Mouse (Mus musculus) layer of hippocampus, postnatal 14 days (tissue): ENCODE measurements at regions not wholly inside any gene's neighbourhood (a gene's known extent, or its start where the extent isn't known, plus 50 kb on each side); places are given as distances from the start of the nearest gene placed in this dataset.
A peak's percentile ranks its signal among the peaks of the same experiment; 100 is the strongest.

ENCODE experiments used
- DNase-seq, 2 experiments: peaks; one replicate each; pipeline ENCODE4 v3.0.0; 2021 to 2022; ENCODE audit warnings: low spot score in 2 of 2, mixed read lengths in 1 of 2

DNA sequence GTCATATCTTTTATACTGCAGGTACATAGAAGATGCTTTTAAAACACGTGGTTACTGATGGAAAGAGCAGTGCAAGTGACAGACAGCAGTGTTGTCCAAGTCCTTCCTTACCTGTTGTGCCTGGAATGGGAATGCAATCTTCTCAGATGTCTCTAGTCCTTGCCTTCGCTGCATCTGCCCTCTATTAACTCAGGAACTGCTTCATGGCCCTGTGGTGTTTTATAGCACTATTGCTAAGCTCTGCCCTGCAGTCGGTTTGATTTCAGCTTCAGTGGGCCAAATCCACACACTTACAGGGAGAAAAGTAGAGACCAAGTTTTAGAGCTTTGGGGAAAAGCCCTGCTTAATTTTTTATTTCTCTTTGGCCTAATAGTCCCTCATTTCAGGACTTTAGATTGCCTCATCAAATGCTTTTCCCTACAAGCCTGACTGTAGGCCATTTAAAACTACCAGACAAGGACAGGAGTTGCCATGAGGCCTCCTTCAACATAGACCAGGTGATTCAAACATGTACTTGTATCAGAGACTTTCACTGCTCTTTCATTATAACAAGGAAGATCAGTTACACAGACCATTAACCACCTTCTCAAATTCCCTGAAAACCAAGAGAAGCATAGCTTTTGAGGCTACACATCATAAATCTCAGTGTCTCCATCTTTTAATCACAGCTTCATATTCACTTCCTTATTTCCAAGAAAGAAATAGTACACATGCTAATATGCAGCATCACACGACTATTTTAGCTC, 358.7 kb downstream of the Dnajb9 start:
- no peak for DNase-seq

DNA sequence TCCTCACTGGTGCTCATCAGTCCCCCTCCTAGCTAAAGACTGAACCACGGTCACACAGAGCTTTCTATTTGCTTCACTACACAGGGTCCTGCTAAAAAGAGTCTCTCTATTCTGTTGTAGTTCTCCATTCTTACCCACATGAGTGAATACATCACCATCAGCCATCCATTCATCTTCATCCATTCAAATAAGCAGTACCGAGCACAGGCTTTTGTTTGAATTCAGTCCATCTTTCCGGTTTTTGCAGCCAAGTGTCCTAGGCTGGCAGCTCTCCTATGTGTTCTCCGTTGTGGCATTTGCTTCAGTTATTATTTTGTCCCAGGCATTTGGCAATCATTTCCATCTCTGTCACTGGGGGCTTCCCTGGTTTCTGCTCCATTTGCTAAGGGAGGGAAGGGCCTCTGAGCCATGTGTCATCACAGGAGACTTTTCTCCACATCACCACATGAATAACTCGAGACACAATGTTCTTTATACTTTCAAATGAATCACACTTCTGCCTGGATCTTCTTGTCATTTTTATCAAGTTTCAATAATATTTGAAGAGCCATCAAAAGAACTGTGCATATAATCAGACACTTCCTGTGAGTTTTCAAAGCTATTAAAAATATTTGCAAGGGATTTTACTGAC, 366.1 kb downstream of the Dnajb9 start:
- DNase-seq = peak in 1 of 2 experiments; percentile 23

DNA sequence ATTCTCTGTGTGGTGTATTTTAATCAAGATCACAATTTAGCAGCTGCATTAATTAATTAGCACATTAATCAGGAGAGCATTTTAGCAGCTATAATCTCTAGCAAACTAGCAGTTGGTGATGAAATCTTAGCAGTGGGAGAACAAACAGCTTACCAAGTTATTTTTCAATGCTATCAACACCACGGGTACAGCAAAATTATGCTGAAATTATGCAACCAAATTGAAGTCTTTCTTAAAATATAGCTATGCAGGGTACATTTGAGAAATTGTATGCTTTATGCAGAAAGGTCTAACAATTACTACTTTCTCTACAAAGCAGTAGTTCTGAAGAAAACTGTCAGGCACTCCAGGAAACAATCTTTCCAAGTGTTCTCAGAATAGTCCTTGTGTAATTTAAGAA, 378.1 kb downstream of the Dnajb9 start:
- DNase-seq = no peak

DNA sequence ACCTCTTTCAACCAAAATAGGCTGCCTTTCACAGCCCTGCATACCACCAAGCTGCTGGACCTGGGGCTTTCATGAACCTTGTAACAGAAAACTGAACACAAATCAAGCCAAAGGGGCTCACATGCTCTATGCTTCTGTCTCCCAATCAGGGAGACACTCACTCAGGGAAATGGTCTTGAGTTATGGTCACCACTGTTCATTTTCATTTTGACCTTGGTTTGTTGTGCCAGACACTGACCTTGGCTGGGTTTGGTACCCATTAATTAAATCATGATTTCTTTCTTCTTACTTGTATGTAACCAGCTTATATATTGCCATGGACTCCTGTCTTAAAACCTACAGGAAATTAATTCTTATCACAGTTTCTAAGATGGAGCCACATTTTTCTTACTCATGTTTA, 381.5 kb downstream of the Dnajb9 start:
- no peak for DNase-seq

DNA sequence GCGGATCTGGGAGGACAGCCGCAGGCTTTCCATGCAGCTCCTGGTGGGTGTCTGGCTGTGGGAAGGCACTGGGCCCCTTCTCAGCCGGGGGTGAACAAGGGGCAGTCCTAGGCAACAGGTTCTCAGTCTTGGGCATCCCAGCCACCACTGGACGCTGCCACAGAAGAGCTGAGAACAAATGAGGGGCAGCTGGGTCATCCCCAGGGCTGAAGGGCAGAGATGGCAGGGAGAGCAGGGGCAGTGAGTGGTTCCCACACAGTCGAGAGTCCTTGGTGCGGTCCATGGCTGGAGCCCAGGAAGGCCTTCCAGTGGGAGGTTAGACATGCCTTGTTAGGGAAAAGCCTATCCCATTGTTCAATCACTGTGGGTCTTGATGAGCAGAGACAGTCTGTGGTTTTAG, 382.2 kb downstream of the Dnajb9 start:
- no peak for DNase-seq

DNA sequence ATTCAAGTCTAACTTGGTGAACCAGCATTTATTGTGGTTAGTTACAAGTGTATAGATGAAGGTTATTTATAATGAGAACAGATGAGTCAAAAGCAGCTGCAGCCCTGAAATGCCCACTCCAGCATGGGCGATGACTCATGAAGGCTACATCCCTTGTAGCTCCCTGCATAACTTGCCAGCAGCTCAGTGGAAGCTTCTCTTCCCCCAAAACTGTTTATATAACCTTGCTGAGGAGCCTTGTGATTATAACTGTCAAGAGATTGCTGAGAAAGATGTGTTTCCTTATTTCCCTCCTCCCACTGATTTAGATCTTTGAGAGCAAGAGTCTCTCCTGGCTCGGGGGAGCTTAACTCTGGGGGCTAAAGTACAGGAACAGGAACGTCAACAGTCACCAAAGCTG, 382.8 kb downstream of the Dnajb9 start:
- no peak for DNase-seq

DNA sequence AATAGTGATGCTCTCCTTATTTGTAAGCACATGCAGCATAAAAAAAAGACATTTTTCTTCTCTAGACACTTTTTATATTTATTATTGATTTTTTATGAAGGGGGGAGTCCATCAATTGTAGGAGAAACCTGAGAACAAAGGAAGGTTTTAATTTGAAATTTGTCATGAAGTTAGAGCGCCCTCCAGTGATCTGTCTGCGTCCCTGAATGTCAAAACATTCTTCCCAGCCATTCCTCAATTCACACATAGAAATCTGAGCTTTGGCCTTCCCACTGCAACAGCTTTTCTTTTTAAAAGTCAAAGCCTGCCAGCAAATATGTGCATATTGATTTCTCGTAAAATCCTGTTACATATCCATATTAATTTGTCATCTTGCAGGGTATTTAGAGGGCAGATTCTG, 396.6 kb downstream of the Dnajb9 start:
- DNase-seq = peak; percentile 29 to 77

DNA sequence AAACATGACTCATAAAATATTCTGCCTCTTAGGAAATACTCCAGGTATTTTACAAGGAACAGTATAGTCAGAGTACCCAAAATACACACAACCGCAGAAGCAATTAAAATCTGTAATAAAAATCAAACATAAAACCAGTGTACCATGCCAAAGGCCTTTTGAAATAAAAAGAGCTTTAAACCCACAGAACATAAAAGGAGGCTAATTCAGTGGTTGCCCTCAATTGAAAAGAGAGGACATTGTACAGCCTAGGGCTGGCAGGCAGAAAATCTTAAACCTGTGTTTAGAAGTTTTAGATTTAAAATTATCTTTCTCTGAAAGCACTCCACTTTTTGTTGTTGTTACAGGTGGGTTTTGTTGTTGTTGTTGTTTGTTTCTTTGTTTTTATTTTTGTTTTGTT, 437.4 kb downstream of the Dnajb9 start:
- DNase-seq = no peak

DNA sequence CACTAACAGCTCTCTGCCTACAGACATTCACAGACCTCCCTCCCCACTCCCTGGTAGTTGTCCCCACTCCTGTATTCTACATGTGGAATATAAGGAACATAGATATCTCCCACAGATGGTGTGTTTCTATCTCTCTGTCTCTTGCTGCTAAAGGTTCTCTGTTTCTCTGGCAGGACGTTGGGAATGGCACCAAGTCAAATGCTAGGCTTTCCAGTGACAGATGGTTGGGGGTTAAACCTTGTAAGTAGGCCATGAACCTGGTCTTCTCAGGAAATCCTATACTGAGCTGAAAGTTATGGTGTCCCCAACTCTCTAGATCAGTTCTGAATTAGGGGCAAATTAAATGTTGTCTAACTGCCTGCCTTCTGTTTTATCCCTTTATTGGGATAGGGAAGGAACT, 448.0 kb downstream of the Dnajb9 start:
- no peak for DNase-seq
